Mouse (Mus musculus) megakaryocyte, embryonic 14.5 days (primary cell): ENCODE data around the gene Tbl2. TPM values are rescaled to one million over a fixed set of nuclear protein-coding genes. Genes with fewer than 3 reads are reported as not detected.

Experiments used
- H3K27me3 ChIP-seq: replicated peaks from 2 replicates; pipeline ENCODE3; 2012; ENCODE audit warnings: inconsistent platforms
- H3K36me3 ChIP-seq: replicated peaks from 2 replicates; pipeline ENCODE3; 2012; ENCODE audit warnings: low read length, inconsistent platforms, mixed read lengths
- H3K4me1 ChIP-seq: 2 replicates; pipeline ENCODE4 v1.6.1; 2012; ENCODE audit warnings: inconsistent platforms
- H3K4me3 ChIP-seq: replicated peaks from 2 replicates; pipeline ENCODE3; 2012; ENCODE audit warnings: moderate library complexity, mild to moderate bottlenecking, inconsistent platforms
- H3K9me3 ChIP-seq: 2 replicates; pipeline ENCODE4 v1.6.1; 2012; ENCODE audit warnings: inconsistent platforms
- FLI1 ChIP-seq: IDR thresholded peaks from 2 replicates; pipeline ENCODE4 v1.6.1; 2012; ENCODE audit warnings: low read length, inconsistent platforms, mixed read lengths
- GATA1 ChIP-seq: IDR thresholded peaks from 3 replicates; pipeline ENCODE4 v1.6.1; 2012; ENCODE audit warnings: mixed read lengths, low read length, inconsistent platforms, borderline replicate concordance
- polyA plus RNA-seq: library from polyadenylated mRNA; stranded (reverse); fragments of >175 nt; gene quantifications from 2 replicates; pipeline ENCODE4 v1.2.3, GENCODE M21; 2012; ENCODE audit warnings: low replicate concordance; ENCODE audit not compliant: insufficient read depth

The Tbl2 gene
- polyA plus RNA-seq, 1 experiment, result 6.6 TPM

- Histone ChIP-seq H3K27me3 (no peaks in the 10 kb centered on the region), H3K4me3 (no peak overlapping the region), H3K9me3 (no peaks in the 10 kb centered on the region), H3K4me1 (peaks cover 54% of the 10 kb centered on the region), H3K36me3 (peaks cover 48% of the 10 kb centered on the region)
- no peak for TF ChIP-seq FLI1
- TF ChIP-seq GATA1, result no peak
Observed at GRCm38 (mm10) chr5:135183131-135183861, 33.8 kb downstream of the Tbl2 start.

GRCm38 (mm10) chr5:135185016-135185415 is 35.6 kb downstream of the Tbl2 start:
- peaks cover 52% of the 10 kb centered on the region for H3K4me1 ChIP-seq
- TF ChIP-seq GATA1, result no peak
- H3K36me3 ChIP-seq, result peaks cover 38% of the 10 kb centered on the region
- H3K4me3 ChIP-seq, result peak overlapping the region; percentile 66
- no peaks in the 10 kb centered on the region for H3K9me3 ChIP-seq
- H3K27me3 ChIP-seq, result no peaks in the 10 kb centered on the region

GRCm38 (mm10) chr5:135185596-135185995 is 36.1 kb downstream of the Tbl2 start:
- no peaks in the 10 kb centered on the region for H3K27me3 ChIP-seq
- TF ChIP-seq FLI1 (no peak), GATA1 (no peak)
- H3K4me3 ChIP-seq, result no peak overlapping the region
- H3K36me3 ChIP-seq, result peaks cover 36% of the 10 kb centered on the region
- H3K4me1 ChIP-seq, result peaks cover 58% of the 10 kb centered on the region
- H3K9me3 ChIP-seq, result no peaks in the 10 kb centered on the region

DNA sequence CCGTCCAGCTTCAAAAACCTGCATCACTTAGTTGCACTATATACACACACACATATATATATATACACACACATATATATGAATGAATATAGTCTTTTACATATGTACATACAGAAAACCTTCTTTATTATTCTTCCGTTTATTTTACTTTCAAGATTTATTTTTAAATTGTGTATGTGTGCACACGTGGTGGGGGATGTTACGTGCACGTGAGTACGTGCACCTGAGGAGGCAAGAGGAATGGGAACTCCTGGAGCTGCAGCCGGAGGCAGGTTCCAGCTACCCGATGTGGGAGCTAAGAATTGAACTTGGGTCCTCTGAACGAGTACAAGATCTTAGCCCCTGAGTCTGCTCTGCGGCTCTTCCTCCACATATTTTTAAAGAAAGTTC is 36.8 kb downstream of the Tbl2 start:
- Histone ChIP-seq H3K36me3 (peaks cover 30% of the 10 kb centered on the region), H3K4me1 (peaks cover 62% of the 10 kb centered on the region), H3K9me3 (no peaks in the 10 kb centered on the region), H3K4me3 (peak overlapping the region; percentile 97), H3K27me3 (no peaks in the 10 kb centered on the region)
- TF ChIP-seq GATA1, result no peak
- no peak for TF ChIP-seq FLI1

GRCm38 (mm10) chr5:135186621-135187348 is 37.3 kb downstream of the Tbl2 start, which contains the start of gene Baz1b:
Gene Baz1b, plus strand, starts transcription at chr5:135187264.
- H3K4me3 ChIP-seq, result peak within 1 kb of the TSS; percentile 97
- TF ChIP-seq GATA1, result no peak
- TF ChIP-seq FLI1, result no peak
- H3K9me3 ChIP-seq, result no peaks in the 10 kb centered on the region
- H3K36me3 ChIP-seq, result peaks cover 24% of the 10 kb centered on the region
- H3K27me3 ChIP-seq, result no peaks in the 10 kb centered on the region
- H3K4me1 ChIP-seq, result peaks cover 66% of the 10 kb centered on the region

- Histone ChIP-seq H3K4me1 (peaks cover 63% of the 10 kb centered on the region), H3K4me3 (peak overlapping the region; percentile 97), H3K9me3 (no peaks in the 10 kb centered on the region), H3K27me3 (no peaks in the 10 kb centered on the region), H3K36me3 (peaks cover 21% of the 10 kb centered on the region)
- TF ChIP-seq FLI1, result peak; percentile 19; the same call in 1 of the 2 replicates
- TF ChIP-seq GATA1, result no peak
Observed at GRCm38 (mm10) chr5:135187349-135188213, 38.1 kb downstream of the Tbl2 start.

- Histone ChIP-seq H3K36me3 (peaks cover 21% of the 10 kb centered on the region), H3K9me3 (no peaks in the 10 kb centered on the region), H3K4me3 (peak overlapping the region; percentile 97), H3K27me3 (no peaks in the 10 kb centered on the region), H3K4me1 (peaks cover 63% of the 10 kb centered on the region)
- TF ChIP-seq GATA1 (no peak), FLI1 (no peak)
Observed at GRCm38 (mm10) chr5:135188214-135188554, 38.7 kb downstream of the Tbl2 start.

DNA sequence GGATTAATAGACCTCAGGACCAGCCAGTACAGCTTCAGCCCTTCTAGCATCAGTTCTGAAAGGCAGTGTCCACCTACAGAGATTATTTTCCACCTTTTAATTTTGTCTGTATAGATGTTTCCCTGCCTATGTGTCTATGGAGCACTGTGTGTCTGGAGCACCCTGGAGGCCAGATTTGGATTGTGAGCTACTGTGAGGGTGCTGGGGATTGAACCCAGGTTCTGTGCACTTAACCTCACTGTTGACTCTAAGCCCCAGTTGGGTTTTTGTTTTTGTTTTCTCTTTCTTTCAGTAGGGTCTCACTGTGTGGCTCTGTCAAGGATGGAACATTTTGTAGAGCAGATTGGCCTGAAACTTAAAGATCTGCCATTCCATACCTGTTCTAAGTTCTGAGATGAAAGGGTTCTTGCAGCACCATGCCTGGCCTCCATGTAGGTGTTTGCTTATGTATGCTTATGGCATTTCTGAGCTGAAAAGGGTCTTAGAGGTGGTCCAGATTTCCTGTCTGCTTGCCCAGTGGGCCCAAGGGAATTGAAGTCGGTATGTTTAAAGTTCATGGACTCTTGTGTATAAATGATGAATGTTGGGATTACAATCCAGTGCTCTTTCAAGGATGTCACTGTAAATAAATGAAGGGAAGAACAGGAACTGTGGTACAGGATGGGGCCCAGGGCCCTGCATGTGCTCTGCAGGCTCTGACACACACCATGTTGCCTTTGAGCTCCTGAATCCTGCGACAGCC is 40.0 kb downstream of the Tbl2 start:
- Histone ChIP-seq H3K27me3 (no peaks in the 10 kb centered on the region), H3K9me3 (no peaks in the 10 kb centered on the region), H3K4me1 (peaks cover 69% of the 10 kb centered on the region), H3K4me3 (peak overlapping the region; percentile 97), H3K36me3 (peaks cover 34% of the 10 kb centered on the region)
- TF ChIP-seq FLI1, result no peak
- TF ChIP-seq GATA1, result no peak

DNA sequence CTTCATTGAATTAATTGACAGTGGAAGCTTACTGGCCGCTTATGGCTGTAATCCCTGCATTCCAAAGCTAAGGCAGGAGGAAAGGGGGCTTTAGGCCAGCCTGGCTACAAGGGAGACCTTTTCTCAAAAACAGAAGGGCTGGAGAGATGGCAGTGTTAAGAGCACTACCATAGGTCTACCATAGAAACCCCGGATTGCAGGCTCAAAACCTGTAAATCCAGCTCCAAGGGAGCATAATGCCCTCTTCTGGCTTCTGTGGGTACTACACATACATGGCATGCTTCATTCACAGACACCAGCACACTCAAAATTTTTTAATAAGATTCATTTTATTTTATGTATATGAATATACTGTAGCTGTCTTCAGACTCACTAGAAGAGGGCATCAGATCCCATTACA is 42.2 kb downstream of the Tbl2 start:
- Histone ChIP-seq H3K9me3 (no peaks in the 10 kb centered on the region), H3K27me3 (no peaks in the 10 kb centered on the region), H3K4me3 (no peak overlapping the region), H3K4me1 (peaks cover 73% of the 10 kb centered on the region), H3K36me3 (peaks cover 53% of the 10 kb centered on the region)
- no peak for TF ChIP-seq FLI1
- no peak for TF ChIP-seq GATA1
